Mouse (Mus musculus): ENCODE measurements at regions not wholly inside any gene's neighbourhood (a gene's known extent, or its start where the extent isn't known, plus 50 kb on each side); places are given as distances from the start of the nearest gene placed in this dataset.

GRCm38 (mm10) chr2:159361371-159361770, 566.8 kb downstream of the Dhx35 start:
- Histone ChIP-seq H3K27ac (no peak overlapping the region), H3K4me3 (no peak overlapping the region)
- DNase-seq (ENCODE audit: low spot score in 2 of 2) = no peak
- no peak for TF ChIP-seq CTCF (conservative IDR thresholded peaks at IDR 0.05)

GRCm38 (mm10) chr2:159392865-159393264, 598.3 kb downstream of the Dhx35 start:
- DNase-seq (ENCODE audit: low spot score in 2 of 2) = no peak
- H3K27ac ChIP-seq = no peak overlapping the region
- TF ChIP-seq CTCF (conservative IDR thresholded peaks at IDR 0.05) = peak; percentile 42
- H3K4me3 ChIP-seq = no peak overlapping the region

GRCm38 (mm10) chr2:159401421-159402100, 607.0 kb downstream of the Dhx35 start:
- no peak for DNase-seq (ENCODE audit: low spot score in 2 of 2)
- no peak for TF ChIP-seq CTCF (conservative IDR thresholded peaks at IDR 0.05)
- Histone ChIP-seq H3K4me3 (no peak overlapping the region), H3K27ac (no peak overlapping the region)

GRCm38 (mm10) chr2:159404940-159405339, 610.3 kb downstream of the Dhx35 start:
- no peak overlapping the region for H3K4me3 ChIP-seq
- DNase-seq (ENCODE audit: low spot score in 2 of 2) = no peak
- no peak overlapping the region for H3K27ac ChIP-seq
- TF ChIP-seq CTCF (conservative IDR thresholded peaks at IDR 0.05) = no peak

GRCm38 (mm10) chr2:159414599-159414998, 620.0 kb downstream of the Dhx35 start:
- TF ChIP-seq CTCF (conservative IDR thresholded peaks at IDR 0.05) = no peak
- no peak for DNase-seq (ENCODE audit: low spot score in 2 of 2)
- no peak overlapping the region for H3K27ac ChIP-seq
- no peak overlapping the region for H3K4me3 ChIP-seq

GRCm38 (mm10) chr2:159418371-159418940, 623.8 kb downstream of the Dhx35 start:
- TF ChIP-seq CTCF (conservative IDR thresholded peaks at IDR 0.05) = no peak
- no peak overlapping the region for H3K4me3 ChIP-seq
- no peak for DNase-seq (ENCODE audit: low spot score in 2 of 2)
- H3K27ac ChIP-seq = no peak overlapping the region

- no peak overlapping the region for H3K27ac ChIP-seq
- H3K4me3 ChIP-seq = no peak overlapping the region
- no peak for DNase-seq (ENCODE audit: low spot score in 2 of 2)
- no peak for TF ChIP-seq CTCF (conservative IDR thresholded peaks at IDR 0.05)
These were observed 627.8 kb downstream of the Dhx35 start for GRCm38 (mm10) chr2:159422281-159422937.

- no peak overlapping the region for H3K4me3 ChIP-seq
- DNase-seq (ENCODE audit: low spot score in 2 of 2) = no peak
- no peak overlapping the region for H3K27ac ChIP-seq
- TF ChIP-seq CTCF (conservative IDR thresholded peaks at IDR 0.05) = no peak
These were observed 633.6 kb downstream of the Dhx35 start for GRCm38 (mm10) chr2:159428201-159428600.

GRCm38 (mm10) chr2:159430577-159431329, 636.1 kb downstream of the Dhx35 start:
- H3K27ac ChIP-seq = no peak overlapping the region
- no peak for TF ChIP-seq CTCF (conservative IDR thresholded peaks at IDR 0.05)

GRCm38 (mm10) chr2:159438961-159439360, 644.4 kb downstream of the Dhx35 start:
- no peak for DNase-seq (ENCODE audit: low spot score in 2 of 2)
- Histone ChIP-seq H3K4me3 (no peak overlapping the region), H3K27ac (no peak overlapping the region)
- TF ChIP-seq CTCF (conservative IDR thresholded peaks at IDR 0.05) = no peak

More at GRCm38 (mm10) chr2:159430577-159431329, 636.1 kb downstream of the Dhx35 start:
- H3K4me3 ChIP-seq = no peak overlapping the region
- no peak for DNase-seq (ENCODE audit: low spot score in 2 of 2)

- peak in 1 of 2 experiments; percentile 40 for DNase-seq (ENCODE audit: low spot score in 2 of 2)
- Histone ChIP-seq H3K4me3 (no peak overlapping the region), H3K27ac (no peak overlapping the region)
- peak; percentile 79 for TF ChIP-seq CTCF (conservative IDR thresholded peaks at IDR 0.05)
These were observed 649.0 kb downstream of the Dhx35 start for GRCm38 (mm10) chr2:159443581-159443980.

- no peak overlapping the region for H3K4me3 ChIP-seq
- DNase-seq (ENCODE audit: low spot score in 2 of 2) = no peak
- H3K27ac ChIP-seq = no peak overlapping the region
- TF ChIP-seq CTCF (conservative IDR thresholded peaks at IDR 0.05) = no peak
These were observed 651.8 kb downstream of the Dhx35 start for GRCm38 (mm10) chr2:159446434-159446833.

GRCm38 (mm10) chr2:159446886-159447285, 652.3 kb downstream of the Dhx35 start:
- Histone ChIP-seq H3K4me3 (no peak overlapping the region), H3K27ac (no peak overlapping the region)
- DNase-seq (ENCODE audit: low spot score in 2 of 2) = no peak
- no peak for TF ChIP-seq CTCF (conservative IDR thresholded peaks at IDR 0.05)
